Mouse (Mus musculus): ENCODE measurements around the gene Zmym4. TPM values are rescaled to one million over a fixed set of nuclear protein-coding genes. Genes with fewer than 3 reads are reported as not detected.
"Not testable (repeated sequence)": the region's sequence is repeated elsewhere in the genome, so short reads cannot be mapped to it uniquely, and the experiment has no call there.

Zmym4 gene
- polyA plus RNA-seq, 1 experiment from 2014 or later, result 30.4 TPM

DNA sequence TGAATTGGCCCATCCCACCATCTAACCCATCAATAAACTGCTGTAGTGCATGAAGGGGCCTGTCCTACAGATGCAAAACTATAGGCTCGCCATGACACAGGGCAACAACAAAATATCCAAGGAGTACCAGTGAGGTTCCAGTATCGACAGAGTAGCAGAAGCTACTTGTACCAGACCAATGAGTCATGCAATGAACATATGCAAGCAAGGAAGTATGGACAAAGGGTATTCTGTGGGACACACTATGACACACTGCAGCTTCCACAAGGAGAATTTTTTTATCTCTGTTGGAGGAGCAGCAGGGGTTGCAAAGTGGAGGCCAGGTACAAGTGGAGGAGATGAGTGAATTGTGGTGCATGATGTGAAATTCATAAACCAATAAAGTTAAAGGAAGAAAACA, 9.7 kb downstream of the Zmym4 start:
- H3K27me3 ChIP-seq (ENCODE audit: control insufficient read depth, insufficient read depth, low read length), result no peaks in the 10 kb centered on the region
- H3K36me3 ChIP-seq (ENCODE audit: control insufficient read depth, insufficient read depth, low read length), result no peaks in the 10 kb centered on the region
- DNase-seq (ENCODE audit: low spot score), result no peak
- WGBS, result 93% methylated on average over 2 of the region's 2 CpGs
- H3K4me2 ChIP-seq (ENCODE audit: low read depth), result no peak overlapping the region
- H3K4me3 ChIP-seq (ENCODE audit: low read depth, low read length), result no peak overlapping the region
- H3K9me3 ChIP-seq (ENCODE audit: control insufficient read depth, low read length), result no peaks in the 10 kb centered on the region
- no peak overlapping the region for H3K9ac ChIP-seq (ENCODE audit: low read length)
- H3K27ac ChIP-seq (ENCODE audit: low read depth, low read length), result no peak overlapping the region
- no peaks in the 10 kb centered on the region for H3K4me1 ChIP-seq (ENCODE audit: control insufficient read depth, insufficient read depth, low read length)
- ATAC-seq (ENCODE audit: insufficient read depth, low FRiP score, low TSS enrichment), result no peak

DNA sequence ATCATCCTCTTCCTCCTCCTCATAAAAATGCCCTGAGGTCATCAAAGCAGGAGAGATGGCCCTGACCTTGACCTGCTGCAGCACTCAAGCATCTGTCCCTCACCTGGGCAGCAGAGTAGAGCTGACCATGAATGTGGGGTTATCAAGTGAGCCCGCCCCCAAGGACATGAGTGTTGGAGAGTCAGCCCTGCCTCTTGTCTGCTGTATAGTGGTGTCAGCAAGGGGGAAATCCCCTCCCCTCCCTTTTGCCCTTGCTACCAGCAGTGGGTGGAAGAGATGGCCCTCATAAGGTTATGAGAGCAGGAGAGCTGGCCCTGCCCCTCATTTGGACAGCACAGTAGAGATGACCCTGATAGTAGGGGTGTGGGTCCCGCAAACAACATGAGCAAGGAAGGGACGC, 10.5 kb downstream of the Zmym4 start:
- DNase-seq (ENCODE audit: low spot score) (no peak), ATAC-seq (ENCODE audit: insufficient read depth, low FRiP score, low TSS enrichment) (no peak)
- no peaks in the 10 kb centered on the region for H3K36me3 ChIP-seq (ENCODE audit: control insufficient read depth, insufficient read depth, low read length)
- no peak overlapping the region for H3K27ac ChIP-seq (ENCODE audit: low read depth, low read length)
- no peaks in the 10 kb centered on the region for H3K9me3 ChIP-seq (ENCODE audit: control insufficient read depth, low read length)
- no peaks in the 10 kb centered on the region for H3K4me1 ChIP-seq (ENCODE audit: control insufficient read depth, insufficient read depth, low read length)
- no peak overlapping the region for H3K4me3 ChIP-seq (ENCODE audit: low read depth, low read length)
- WGBS, result 98% methylated on average over 3 of the region's 3 CpGs
- no peak overlapping the region for H3K9ac ChIP-seq (ENCODE audit: low read length)
- H3K27me3 ChIP-seq (ENCODE audit: control insufficient read depth, insufficient read depth, low read length), result no peaks in the 10 kb centered on the region
- no peak overlapping the region for H3K4me2 ChIP-seq (ENCODE audit: low read depth)

DNA sequence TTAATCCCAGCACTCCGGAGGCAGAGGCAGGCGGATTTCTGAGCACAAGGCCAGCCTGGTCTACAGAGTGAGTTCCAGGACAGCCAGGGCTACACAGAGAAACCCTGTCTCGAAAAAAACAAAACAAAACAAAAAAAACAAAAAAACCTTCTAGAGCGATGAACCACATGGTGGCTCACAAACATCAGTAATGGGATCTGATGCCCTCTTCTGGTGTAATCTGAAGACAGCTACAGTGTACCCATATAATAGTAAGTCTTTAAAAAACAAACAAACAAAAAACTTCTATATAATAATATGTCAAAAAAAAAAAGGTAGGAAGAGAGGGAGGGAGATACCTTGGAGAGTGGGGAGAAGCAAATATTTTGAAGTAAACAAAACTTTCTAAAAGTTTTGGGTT, 17.1 kb downstream of the Zmym4 start:
- not testable (repeated sequence) for H3K9me3 ChIP-seq (ENCODE audit: control insufficient read depth, low read length); ATAC-seq (ENCODE audit: insufficient read depth, low FRiP score, low TSS enrichment); DNase-seq (ENCODE audit: low spot score); H3K27ac ChIP-seq (ENCODE audit: low read depth, low read length); H3K9ac ChIP-seq (ENCODE audit: low read length); H3K36me3 ChIP-seq (ENCODE audit: control insufficient read depth, insufficient read depth, low read length); H3K4me1 ChIP-seq (ENCODE audit: control insufficient read depth, insufficient read depth, low read length); H3K4me2 ChIP-seq (ENCODE audit: low read depth); H3K4me3 ChIP-seq (ENCODE audit: low read depth, low read length); H3K27me3 ChIP-seq (ENCODE audit: control insufficient read depth, insufficient read depth, low read length)
- WGBS, result 95% methylated on average over 4 of the region's 4 CpGs

DNA sequence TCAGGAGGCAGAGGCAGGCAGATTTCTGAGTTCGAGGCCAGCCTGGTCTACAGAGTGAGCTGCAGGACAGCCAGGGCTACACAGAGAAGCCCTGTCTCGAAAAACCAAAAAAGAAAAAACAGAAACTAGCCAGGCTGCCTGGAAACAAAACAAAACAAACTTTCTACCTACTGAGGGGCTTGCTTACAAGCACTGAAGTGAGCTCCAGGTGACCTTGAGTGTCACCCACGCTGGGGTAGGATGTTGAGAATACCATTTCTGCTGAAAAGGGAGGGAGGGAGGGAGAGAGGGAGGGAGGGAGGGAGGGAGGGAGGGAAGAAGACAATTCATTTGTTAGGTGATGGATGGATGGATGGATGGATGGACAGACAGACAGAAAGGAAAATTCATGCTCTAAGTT, 24.5 kb downstream of the Zmym4 start:
- DNase-seq (ENCODE audit: low spot score) (no peak), ATAC-seq (ENCODE audit: insufficient read depth, low FRiP score, low TSS enrichment) (no peak)
- peaks cover 2% of the 10 kb centered on the region; the same call in 1 of the 2 replicates for H3K36me3 ChIP-seq (ENCODE audit: control insufficient read depth, insufficient read depth, low read length)
- H3K4me1 ChIP-seq (ENCODE audit: control insufficient read depth, insufficient read depth, low read length), result no peaks in the 10 kb centered on the region
- no peak overlapping the region for H3K4me2 ChIP-seq (ENCODE audit: low read depth)
- no peaks in the 10 kb centered on the region for H3K9me3 ChIP-seq (ENCODE audit: control insufficient read depth, low read length)
- no peak overlapping the region for H3K4me3 ChIP-seq (ENCODE audit: low read depth, low read length)
- H3K27ac ChIP-seq (ENCODE audit: low read depth, low read length), result no peak overlapping the region
- 100% methylated on average over 3 of the region's 3 CpGs for WGBS
- no peaks in the 10 kb centered on the region for H3K27me3 ChIP-seq (ENCODE audit: control insufficient read depth, insufficient read depth, low read length)
- no peak overlapping the region for H3K9ac ChIP-seq (ENCODE audit: low read length)

DNA sequence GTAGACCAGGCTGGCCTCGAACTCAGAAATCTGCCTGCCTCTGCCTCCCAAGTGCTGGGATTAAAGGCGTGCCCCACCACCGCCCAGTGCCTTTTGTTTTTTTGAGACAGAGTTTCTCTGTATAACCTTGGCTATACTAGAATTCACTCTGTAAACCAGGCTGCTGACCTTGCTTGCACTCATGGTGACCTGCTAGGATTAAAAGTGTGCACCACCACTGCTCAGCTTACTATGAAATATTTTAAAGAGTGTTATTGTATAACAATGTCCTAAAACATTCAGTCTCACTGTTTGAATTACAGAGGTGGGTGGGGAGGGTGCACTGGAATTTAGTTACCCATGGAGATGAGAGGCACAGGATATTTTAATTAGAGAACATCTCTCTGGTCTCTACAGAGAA, 25.1 kb downstream of the Zmym4 start:
- Histone ChIP-seq H3K27me3 (ENCODE audit: control insufficient read depth, insufficient read depth, low read length) (no peaks in the 10 kb centered on the region), H3K4me3 (ENCODE audit: low read depth, low read length) (no peak overlapping the region), H3K4me1 (ENCODE audit: control insufficient read depth, insufficient read depth, low read length) (no peaks in the 10 kb centered on the region), H3K27ac (ENCODE audit: low read depth, low read length) (no peak overlapping the region), H3K4me2 (ENCODE audit: low read depth) (no peak overlapping the region), H3K36me3 (ENCODE audit: control insufficient read depth, insufficient read depth, low read length) (peaks cover 2% of the 10 kb centered on the region; the same call in 1 of the 2 replicates), H3K9ac (ENCODE audit: low read length) (no peak overlapping the region), H3K9me3 (ENCODE audit: control insufficient read depth, low read length) (no peaks in the 10 kb centered on the region)
- DNase-seq (ENCODE audit: low spot score) (no peak), ATAC-seq (ENCODE audit: insufficient read depth, low FRiP score, low TSS enrichment) (no peak)
- WGBS, result 98% methylated on average over 3 of the region's 3 CpGs

DNA sequence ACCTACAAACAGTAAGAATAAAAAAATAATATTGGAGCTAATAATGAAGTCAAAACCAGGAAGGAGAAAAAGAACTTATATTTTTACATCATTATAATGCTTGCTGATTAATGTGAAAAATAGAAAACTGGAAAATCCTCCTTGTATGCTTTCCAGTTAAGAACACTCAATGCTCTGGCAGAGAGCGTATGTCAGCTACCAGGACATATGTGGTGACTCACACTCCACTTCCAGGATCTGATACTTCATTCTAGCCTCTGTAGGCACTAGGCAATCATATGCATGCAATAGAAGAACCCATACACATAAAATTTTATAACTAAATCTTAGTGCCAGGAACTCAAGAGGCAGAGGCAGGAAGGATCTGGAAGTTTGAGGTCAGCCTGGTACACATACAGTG, 40.2 kb downstream of the Zmym4 start:
- Histone ChIP-seq H3K9me3 (ENCODE audit: control insufficient read depth, low read length) (no peaks in the 10 kb centered on the region), H3K4me3 (ENCODE audit: low read depth, low read length) (no peak overlapping the region), H3K27ac (ENCODE audit: low read depth, low read length) (no peak overlapping the region), H3K9ac (ENCODE audit: low read length) (no peak overlapping the region), H3K4me1 (ENCODE audit: control insufficient read depth, insufficient read depth, low read length) (no peaks in the 10 kb centered on the region), H3K4me2 (ENCODE audit: low read depth) (no peak overlapping the region), H3K36me3 (ENCODE audit: control insufficient read depth, insufficient read depth, low read length) (peaks cover 2% of the 10 kb centered on the region; the same call in 1 of the 2 replicates), H3K27me3 (ENCODE audit: control insufficient read depth, insufficient read depth, low read length) (no peaks in the 10 kb centered on the region)
- DNase-seq (ENCODE audit: low spot score), result no peak
- no peak for ATAC-seq (ENCODE audit: insufficient read depth, low FRiP score, low TSS enrichment)
- 97% methylated on average over 1 of the region's 1 CpGs for WGBS

DNA sequence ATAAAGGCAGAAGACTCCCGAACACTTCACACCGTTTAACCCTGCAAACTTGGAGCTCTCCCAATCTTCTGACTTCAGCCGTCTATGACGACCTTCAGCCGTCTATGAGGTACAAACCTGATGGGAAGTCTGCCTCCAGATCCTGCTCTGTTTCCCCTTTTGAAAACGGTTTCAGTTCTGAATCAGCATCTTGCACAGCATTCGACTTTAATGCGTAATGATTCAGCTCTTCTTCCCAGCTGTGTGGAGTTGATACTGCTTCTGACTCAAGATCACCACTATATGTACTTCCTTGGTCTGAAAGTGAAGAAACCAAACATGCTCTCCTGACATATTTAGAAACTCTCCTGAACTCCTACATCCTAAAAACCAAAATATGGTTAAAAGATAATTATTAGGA, 78.1 kb downstream of the Zmym4 start:
- Histone ChIP-seq H3K4me3 (ENCODE audit: low read depth, low read length) (no peak overlapping the region), H3K27me3 (ENCODE audit: control insufficient read depth, insufficient read depth, low read length) (no peaks in the 10 kb centered on the region), H3K36me3 (ENCODE audit: control insufficient read depth, insufficient read depth, low read length) (peaks cover 15% of the 10 kb centered on the region), H3K9ac (ENCODE audit: low read length) (no peak overlapping the region), H3K4me1 (ENCODE audit: control insufficient read depth, insufficient read depth, low read length) (no peaks in the 10 kb centered on the region), H3K4me2 (ENCODE audit: low read depth) (no peak overlapping the region), H3K27ac (ENCODE audit: low read depth, low read length) (no peak overlapping the region), H3K9me3 (ENCODE audit: control insufficient read depth, low read length) (no peaks in the 10 kb centered on the region)
- WGBS, result 96% methylated on average over 8 of the region's 8 CpGs
- ATAC-seq (ENCODE audit: insufficient read depth, low FRiP score, low TSS enrichment), result no peak
- DNase-seq (ENCODE audit: low spot score), result no peak

DNA sequence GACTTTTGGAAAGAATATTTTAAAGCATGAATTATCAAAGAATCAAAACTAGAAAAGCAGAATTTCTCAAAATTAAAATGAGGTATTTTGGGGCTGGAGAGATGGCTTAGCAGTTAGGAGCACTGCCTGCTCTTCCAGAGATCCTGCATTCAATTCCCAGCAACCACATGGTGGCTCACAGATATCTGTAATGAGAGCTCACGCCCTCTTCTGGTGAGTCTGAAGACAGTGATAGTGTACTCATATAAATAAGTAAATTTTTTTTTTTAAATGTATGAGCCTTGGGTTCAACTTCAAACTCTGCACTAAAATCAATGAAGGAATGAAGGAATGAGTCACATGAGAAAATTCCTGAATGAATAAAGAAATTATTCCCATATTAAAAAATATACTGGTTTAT, 82.0 kb downstream of the Zmym4 start:
- Histone ChIP-seq H3K27ac (ENCODE audit: low read depth, low read length) (no peak overlapping the region), H3K27me3 (ENCODE audit: control insufficient read depth, insufficient read depth, low read length) (no peaks in the 10 kb centered on the region), H3K4me1 (ENCODE audit: control insufficient read depth, insufficient read depth, low read length) (no peaks in the 10 kb centered on the region), H3K36me3 (ENCODE audit: control insufficient read depth, insufficient read depth, low read length) (peaks cover 12% of the 10 kb centered on the region; the same call in 1 of the 2 replicates), H3K9me3 (ENCODE audit: control insufficient read depth, low read length) (no peaks in the 10 kb centered on the region), H3K4me3 (ENCODE audit: low read depth, low read length) (no peak overlapping the region), H3K4me2 (ENCODE audit: low read depth) (no peak overlapping the region), H3K9ac (ENCODE audit: low read length) (no peak overlapping the region)
- ATAC-seq (ENCODE audit: insufficient read depth, low FRiP score, low TSS enrichment) (no peak), DNase-seq (ENCODE audit: low spot score) (no peak)
- WGBS, result 67% methylated on average over 1 of the region's 1 CpGs

DNA sequence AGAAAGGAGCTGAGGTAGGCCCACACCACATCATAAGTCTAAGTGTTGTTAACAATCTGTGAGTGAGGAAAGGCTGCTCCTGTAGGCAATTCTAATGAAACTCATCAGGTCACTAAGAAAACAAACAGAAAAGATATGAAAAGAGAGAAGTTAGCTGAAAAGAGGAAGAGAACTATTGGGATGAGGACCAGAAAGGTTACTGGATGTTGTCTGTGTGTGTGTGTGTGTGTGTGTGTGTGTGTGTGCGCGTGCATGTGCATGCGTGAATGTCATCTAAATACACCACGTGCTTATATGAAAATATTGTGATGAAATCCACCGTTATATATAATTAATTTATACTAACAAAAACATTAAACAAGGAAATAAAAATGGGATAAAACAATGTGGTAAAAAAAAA, 84.3 kb downstream of the Zmym4 start:
- H3K4me2 ChIP-seq (ENCODE audit: low read depth), result no peak overlapping the region
- H3K9me3 ChIP-seq (ENCODE audit: control insufficient read depth, low read length), result no peaks in the 10 kb centered on the region
- WGBS, result 98% methylated on average over 5 of the region's 5 CpGs
- no peak overlapping the region for H3K4me3 ChIP-seq (ENCODE audit: low read depth, low read length)
- H3K27me3 ChIP-seq (ENCODE audit: control insufficient read depth, insufficient read depth, low read length), result no peaks in the 10 kb centered on the region
- no peak overlapping the region for H3K9ac ChIP-seq (ENCODE audit: low read length)
- no peak for ATAC-seq (ENCODE audit: insufficient read depth, low FRiP score, low TSS enrichment)
- H3K27ac ChIP-seq (ENCODE audit: low read depth, low read length), result no peak overlapping the region
- peaks cover 5% of the 10 kb centered on the region for H3K36me3 ChIP-seq (ENCODE audit: control insufficient read depth, insufficient read depth, low read length)
- H3K4me1 ChIP-seq (ENCODE audit: control insufficient read depth, insufficient read depth, low read length), result no peaks in the 10 kb centered on the region
- DNase-seq (ENCODE audit: low spot score), result no peak

Measured in neural tube, embryonic 11.5 days (tissue).